Mouse (Mus musculus): ENCODE measurements around the gene Cd320.
"Not testable (repeated sequence)": the region's sequence is repeated elsewhere in the genome, so short reads cannot be mapped to it uniquely, and the experiment has no call there.

Gene Cd320

DNA sequence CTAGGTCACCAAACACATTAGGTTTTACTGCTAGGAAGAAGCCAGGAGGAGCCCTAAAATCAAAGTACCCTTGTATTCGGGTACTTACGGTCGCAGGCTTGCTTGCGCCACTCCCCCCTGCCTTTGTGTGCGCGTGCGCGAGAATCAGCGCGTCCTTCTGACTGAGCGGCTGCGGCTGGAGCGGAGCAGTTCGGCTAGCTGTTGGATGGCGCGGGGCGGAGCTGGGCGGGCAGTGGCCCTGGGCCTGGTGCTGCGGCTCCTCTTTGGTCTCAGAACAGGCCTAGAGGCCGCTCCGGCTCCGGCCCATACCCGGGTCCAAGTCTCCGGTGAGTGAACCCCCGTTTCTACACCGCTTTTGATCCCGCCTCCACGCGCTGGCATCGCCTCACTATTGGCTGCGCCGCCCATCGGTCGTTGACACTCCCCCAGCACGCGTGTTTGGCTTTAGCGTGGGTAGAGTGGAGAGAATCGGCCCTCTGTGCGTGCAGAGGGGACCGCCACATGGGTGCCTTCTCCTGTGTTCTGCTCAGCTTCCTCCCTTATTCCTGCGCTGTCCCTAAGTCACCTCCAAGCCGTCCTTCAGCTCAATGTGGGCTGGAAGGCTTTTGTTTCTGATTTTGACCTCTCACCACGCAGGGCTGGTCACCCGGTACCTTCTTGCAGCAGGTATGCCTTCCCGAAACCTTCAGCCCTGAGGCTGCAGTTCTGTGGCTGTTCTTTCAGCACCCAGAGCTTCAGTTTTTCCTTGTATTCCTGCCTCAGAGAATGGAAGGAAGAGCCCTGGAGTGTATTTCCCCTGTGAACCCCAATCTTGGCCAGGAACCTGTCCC lies at the start of gene Cd320:
TSS of gene Cd320 (plus strand) at position 126 of the 830 bp plus-strand sequence.
- DNase-seq (ENCODE audit: low read depth, low spot score): peak; percentile 96

DNA sequence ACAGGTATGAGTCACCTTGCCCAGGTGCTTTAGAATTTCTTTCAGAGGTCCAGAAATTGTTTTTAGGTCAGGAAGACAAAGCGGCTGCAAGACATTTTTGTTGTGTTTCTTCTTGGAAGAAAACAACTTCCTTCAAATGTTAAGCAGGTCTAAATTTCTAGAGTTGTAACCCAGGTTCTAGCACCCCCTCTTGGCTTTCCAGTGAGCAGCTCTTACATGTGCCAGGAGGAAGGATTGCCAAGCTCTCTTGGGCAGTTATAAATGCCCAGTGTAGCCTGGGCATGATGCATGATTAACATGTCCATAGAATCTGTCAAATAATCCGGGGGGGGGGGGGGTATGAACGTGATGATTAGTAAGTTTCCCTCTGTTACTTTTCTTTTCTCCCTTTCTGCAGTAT lies 44.6 kb upstream of the Cd320 start:
- DNase-seq (ENCODE audit: low read depth, low spot score): peak; percentile 76

DNA sequence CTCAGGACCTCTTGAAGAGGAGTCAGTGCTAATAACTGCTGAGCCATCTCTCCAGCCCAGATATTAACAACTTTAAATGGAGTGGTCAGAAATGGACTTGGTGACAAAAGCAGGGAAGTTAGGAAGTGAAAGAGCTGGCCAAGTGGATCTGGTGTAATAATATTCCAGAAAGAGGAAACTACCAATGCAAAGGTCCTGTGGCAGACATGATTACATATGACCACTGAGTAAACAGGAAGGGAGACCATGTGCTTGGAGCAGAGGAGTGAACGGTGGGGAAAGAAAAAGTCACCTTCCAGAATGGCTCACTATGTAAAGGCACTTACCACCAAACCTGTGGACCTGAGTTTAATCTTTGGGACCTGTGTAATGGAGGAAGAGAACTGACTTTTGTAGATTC lies 43.6 kb upstream of the Cd320 start:
- no peak for DNase-seq (ENCODE audit: low read depth, low spot score)

GRCm38 (mm10) chr17:33802221-33802620 lies 40.7 kb upstream of the Cd320 start:
- no peak for DNase-seq (ENCODE audit: low read depth, low spot score)

- no peak for DNase-seq (ENCODE audit: low read depth, low spot score)
These were observed 38.7 kb upstream of the Cd320 start for GRCm38 (mm10) chr17:33804205-33804604.

GRCm38 (mm10) chr17:33804745-33805144 lies 38.1 kb upstream of the Cd320 start:
- DNase-seq (ENCODE audit: low read depth, low spot score): no peak

GRCm38 (mm10) chr17:33807181-33807888 lies 35.6 kb upstream of the Cd320 start:
- DNase-seq (ENCODE audit: low read depth, low spot score): no peak

- no peak for DNase-seq (ENCODE audit: low read depth, low spot score)
These were observed 34.7 kb upstream of the Cd320 start for GRCm38 (mm10) chr17:33808192-33808591.

GRCm38 (mm10) chr17:33810334-33811141 lies 32.4 kb upstream of the Cd320 start, which contains the start of gene Kank3:
Gene Kank3, plus strand, starts transcription at chr17:33810519.
- DNase-seq (ENCODE audit: low read depth, low spot score): peak; percentile 96

DNA sequence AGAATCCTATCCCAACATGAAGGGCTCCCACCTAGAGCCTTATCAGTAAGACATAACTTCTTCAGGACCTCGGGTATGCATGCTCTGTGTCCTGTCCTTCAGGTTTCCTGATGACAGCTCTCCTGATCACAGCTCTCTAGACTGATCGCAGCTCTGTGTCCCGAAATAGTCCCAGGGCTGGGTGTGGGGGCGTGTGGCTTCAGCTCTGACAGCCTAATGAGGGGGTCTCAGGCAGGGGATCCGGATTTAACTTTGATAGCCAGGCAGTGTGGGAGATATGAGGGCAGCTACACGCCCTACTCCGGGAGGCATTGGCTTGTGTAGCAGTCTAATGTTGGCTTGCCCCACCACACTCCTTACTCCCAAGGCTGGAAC lies 31.8 kb upstream of the Cd320 start:
- DNase-seq (ENCODE audit: low read depth, low spot score): peak; percentile 20

DNA sequence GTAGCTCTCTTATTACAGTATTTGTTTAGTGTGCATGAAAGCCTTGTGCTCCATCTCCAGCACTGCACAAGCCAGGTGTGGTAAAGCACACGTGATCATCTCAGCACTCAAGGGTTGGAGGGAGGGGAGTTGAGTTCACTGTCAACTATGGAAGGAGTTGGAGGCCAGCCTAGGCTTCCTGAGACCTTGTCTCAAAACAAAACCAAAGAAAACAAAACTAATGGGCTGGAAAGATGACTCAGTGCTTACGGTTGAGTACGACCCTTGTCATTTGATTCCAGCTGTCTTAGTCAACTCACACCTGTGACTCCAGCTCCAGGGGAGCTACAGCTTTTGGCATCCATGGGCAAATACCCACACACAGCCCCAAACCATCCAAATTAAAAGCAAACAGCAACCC lies 30.4 kb upstream of the Cd320 start:
- peak; percentile 66 for DNase-seq (ENCODE audit: low read depth, low spot score)

- peak; percentile 51 for DNase-seq (ENCODE audit: low read depth, low spot score)
These were observed 29.9 kb upstream of the Cd320 start for GRCm38 (mm10) chr17:33812990-33813389.

DNA sequence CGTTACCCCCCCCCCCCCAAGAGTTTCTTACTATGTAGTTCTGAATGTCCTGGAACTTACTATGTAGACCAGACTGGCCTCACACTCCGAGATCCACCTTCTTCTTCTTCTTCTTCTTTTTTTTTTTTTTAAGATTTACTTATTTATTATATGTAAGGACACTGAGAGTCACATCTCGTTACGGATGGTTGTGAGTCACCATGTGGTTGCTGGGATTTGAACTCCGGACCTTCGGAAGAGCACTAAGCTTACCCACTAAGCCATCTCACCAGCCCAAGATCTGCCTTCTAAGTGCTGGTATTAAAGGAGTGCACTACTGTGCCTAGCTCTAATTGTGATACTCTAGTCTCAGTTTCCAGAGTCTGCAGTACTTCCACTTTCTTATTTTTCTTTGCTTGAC lies 27.5 kb upstream of the Cd320 start:
- peak; percentile 23 for DNase-seq (ENCODE audit: low read depth, low spot score)

DNA sequence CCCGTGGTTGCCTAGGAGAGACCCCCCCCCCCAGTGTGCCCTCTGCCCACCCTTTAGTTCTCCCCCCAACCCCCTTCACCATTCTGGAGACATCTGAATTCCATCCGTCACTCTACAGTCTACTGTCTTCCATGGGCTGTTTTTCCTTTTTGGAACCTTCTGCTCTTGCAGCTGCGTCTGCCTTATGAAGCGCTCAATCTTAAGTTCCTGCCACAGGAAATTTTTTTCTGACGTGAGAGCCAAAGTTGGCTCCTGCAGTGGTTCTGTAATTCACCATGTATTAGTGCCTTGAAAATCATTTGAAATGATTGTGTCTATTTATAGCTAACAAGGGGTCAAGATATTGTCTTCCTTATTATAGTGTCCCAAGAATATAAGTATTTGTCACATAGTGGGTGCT lies 26.3 kb upstream of the Cd320 start:
- no peak for DNase-seq (ENCODE audit: low read depth, low spot score)

DNA sequence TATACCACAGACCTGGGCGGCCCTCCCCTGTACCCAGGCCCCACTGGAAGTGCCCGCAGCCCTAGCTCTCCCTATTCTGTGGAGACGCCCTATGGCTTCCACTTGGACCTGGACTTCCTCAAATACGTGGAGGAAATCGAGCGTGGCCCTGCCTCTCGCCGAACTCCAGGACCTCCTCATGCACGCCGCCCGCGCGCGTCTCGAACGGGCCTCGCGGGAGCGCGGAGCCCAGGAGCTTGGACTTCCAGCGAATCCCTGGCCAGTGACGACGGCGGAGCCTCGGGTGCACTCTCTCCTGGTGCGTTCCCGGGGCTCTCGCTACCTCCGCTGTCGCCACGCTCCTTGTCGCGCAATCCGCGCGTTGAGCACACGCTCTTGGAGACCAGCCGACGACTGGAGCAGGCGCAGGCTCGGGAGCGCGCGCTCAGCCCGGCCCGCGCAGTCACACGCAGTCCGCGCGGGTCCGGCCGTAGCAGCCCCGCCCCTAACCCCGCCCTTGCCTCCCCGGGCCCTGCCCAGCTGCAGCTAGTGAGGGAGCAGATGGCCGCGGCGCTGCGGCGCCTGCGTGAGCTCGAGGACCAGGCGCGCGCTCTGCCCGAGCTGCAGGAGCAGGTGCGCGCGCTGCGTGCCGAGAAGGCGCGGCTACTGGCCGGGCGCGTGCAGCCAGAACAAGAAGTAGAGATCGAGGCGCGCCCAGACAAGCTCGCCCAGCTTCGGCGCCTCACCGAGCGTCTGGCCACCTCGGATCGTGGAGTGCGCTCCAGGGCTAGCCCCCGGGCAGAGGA lies 25.5 kb upstream of the Cd320 start:
- DNase-seq (ENCODE audit: low read depth, low spot score): peak; percentile 87

DNA sequence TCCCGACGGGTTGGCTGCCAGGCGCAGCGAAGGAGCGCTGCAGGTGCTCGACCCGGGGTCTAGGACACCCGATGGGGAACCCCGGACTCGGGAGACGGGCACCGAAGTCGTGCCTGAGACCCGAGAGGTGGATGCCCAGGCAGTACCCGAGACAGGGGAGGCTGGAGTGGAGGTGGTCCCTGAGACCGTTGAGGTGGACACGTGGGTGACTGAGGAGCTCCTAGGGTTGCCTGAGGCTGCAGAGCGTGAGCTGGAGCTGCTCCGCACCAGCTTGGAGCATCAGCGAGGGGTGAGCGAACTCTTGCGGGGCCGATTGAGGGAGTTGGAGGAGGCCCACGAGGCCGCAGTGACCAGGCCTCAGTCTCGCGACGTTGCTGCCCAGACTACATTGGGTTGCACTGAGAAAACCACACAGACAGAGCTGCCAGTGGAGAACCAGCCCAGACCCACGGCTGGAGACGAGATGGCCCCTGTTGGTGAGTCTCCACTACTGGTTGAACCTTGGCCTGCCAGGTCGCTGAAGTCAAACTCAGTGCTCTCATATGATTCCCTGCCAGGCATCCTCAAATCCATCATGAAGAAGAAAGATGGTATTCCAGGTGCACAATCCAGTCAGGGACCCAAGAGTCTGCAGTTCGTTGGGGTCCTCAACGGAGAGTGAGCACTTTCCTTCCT lies 24.8 kb upstream of the Cd320 start:
- DNase-seq (ENCODE audit: low read depth, low spot score): no peak

DNA sequence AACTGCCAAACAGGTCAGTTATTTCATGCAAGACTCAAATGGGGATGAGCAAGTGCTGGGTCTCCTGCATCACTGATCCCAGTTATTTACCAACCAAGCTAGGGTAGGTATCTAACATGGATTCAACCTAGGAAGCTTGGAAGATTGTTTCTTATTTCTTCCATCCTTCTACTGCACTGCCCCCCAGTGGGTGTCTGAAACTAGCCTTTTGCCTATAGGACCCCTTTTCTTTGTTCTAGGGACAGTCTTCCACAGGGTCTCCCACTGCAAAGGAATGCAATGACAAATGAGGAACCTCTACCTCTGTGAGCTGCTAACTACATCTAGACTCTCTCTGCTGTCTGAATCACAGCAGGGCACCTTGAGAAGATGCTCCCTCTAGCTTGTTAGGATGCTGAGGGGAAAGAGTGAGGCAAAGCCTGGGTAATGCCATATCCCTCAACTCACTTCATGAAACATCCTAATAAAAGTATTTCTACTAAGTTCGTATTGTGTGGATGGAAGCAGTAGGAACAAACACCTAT lies 20.4 kb upstream of the Cd320 start:
- peak; percentile 65 for DNase-seq (ENCODE audit: low read depth, low spot score)

- DNase-seq (ENCODE audit: low read depth, low spot score): not testable (repeated sequence)
These were observed 19.7 kb upstream of the Cd320 start for GRCm38 (mm10) chr17:33823171-33823570.

DNA sequence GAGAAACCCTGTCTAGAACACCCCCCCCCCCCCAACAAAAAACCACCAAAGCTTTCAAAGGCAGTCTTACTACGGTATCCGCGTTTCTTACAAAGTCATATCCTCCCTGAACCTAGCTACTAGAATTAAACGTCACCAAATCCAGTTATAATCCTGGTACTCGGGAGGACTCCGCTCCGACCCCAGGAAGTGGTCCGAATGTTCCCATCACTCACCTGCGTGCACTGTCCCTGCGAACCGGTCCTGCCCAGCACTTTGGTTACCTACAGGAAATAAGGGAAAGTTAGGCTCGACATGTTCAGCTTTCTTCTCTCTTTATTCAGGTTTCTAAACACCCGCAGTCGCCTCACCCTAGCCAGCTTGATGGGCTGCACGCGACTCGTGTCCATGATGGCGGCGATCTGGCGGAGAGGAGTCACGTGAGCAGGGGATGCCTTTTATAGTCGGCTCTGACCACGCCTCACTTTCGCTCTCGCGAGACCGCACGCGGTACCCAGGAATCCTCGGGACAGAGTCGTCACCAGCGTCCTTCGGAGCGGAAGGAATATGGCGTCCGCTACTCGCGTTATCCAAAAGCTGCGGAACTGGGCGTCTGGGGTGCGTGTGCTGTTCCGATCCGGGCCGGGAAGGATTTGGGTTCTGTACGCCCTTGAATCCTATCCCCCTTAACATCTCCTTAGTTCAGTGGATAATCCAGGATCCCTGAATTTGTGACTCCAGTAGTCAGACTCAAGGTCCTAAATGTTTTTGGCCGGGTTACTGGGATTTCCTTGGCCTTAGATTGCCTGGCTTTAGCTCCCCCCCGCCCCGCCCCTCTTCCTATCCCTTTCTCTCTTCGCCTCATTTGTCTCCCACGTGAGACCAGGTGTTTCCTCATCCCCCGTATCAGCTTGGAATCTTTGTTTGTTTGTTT lies 18.6 kb upstream of the Cd320 start, which contains the start of the genes Rps28 and Ndufa7:
TSS of gene Rps28 (minus strand) at position 479 of the 913 bp plus-strand sequence.
TSS of gene Ndufa7 (plus strand) at position 489 of the 913 bp plus-strand sequence.
- peak; percentile 97 for DNase-seq (ENCODE audit: low read depth, low spot score)

Data from 3T3-L1 (cell line).